Mouse (Mus musculus): ENCODE data around the gene Fubp3.
A peak's percentile ranks its signal among the peaks of the same experiment; 100 is the strongest.

The Fubp3 gene

GRCm38 (mm10) chr2:31633531-31633930, 61.1 kb downstream of the Fubp3 start:
- DNase-seq (ENCODE audit: low spot score): no peak

DNA sequence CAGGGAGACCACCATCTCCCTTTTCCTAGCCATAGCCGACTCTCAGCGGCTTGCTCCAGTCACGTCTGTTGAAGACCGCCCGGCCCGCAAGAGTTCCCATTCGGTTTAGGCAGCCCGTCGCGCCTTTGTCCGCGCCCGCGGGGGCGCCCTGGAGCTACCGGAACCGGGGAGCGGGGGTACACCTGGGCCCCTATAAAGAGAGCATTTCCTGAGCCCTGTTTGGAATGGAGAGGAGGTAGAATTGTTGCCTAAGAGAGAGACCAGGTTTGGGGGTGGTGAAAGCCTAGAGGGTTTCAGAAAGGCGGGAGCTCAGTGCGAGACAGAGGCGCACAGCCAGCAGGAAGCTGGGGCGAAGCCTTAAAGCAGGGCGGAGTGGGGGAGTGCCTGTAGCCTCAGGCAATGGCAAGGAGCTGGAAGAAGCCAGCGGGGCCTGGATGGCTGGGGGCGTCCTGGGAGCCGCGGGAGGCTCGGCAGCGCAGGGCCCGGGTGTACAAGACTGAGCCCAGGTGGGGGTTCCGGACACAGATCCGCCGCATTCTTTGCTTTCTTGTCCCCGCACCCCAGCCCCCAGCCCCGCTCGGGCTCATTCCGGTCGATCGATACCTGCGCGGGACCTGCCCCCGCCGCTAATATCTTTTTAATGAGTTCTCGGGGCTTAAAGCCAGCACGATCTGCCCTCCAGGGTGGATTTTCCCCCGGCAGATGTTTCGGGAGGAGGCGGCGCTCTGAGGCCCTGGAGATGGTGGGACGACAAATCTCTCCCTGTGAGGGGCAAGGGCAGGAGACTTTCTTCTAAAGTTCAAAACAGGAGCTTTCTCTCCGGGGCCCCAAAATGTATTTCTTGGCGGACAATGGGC, 63.1 kb downstream of the Fubp3 start:
- no peak for DNase-seq (ENCODE audit: low spot score)

GRCm38 (mm10) chr2:31636138-31636741, 63.8 kb downstream of the Fubp3 start:
- no peak for DNase-seq (ENCODE audit: low spot score)

- no peak for DNase-seq (ENCODE audit: low spot score)
Observed at GRCm38 (mm10) chr2:31636742-31637141, 64.3 kb downstream of the Fubp3 start.

GRCm38 (mm10) chr2:31637311-31637710, 64.9 kb downstream of the Fubp3 start:
- DNase-seq (ENCODE audit: low spot score): no peak

GRCm38 (mm10) chr2:31637807-31638206, 65.4 kb downstream of the Fubp3 start:
- DNase-seq (ENCODE audit: low spot score): no peak

DNA sequence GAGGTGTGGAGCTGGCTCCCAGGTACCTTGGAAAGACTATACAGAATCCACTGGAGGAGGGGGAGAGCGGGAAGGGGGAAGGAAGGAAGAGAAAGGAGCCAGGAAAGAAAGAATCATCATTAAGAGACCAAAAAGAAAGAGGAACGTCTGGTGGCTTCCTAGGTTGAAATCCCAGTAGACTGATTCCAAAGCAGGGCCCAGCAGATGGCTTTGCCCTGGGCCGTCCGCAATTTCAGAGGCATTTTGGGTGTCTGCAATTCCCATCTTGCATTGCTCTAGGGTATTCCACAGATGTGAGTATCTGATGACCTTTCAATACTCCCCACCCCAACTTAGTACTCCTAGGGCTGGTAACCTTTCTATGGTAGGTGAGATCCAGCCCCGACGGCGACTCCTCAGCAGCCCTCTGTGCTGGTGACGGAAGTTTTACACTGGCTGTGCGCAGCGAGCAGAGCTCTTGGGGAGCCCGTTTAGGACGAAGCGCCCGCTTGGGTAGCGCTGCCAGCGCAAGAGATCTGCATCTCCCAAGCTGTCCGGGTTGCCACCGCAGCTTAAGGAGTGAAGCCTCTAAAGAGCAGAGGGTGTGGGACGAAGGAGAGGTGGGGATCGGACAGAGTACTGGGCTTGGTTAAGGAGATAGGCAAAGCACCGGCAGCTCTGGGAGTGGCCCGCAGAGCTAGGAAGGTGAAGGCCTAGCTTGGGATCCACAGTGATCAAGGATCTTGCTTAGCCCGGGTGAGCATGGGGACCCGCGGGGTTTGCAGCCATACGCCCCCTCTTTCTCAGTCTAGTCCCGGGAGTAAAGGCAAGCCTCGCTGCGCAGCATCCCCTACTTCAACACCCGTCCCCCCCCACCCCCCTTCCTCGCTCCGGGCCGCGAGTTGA, 66.4 kb downstream of the Fubp3 start:
- DNase-seq (ENCODE audit: low spot score): no peak

DNA sequence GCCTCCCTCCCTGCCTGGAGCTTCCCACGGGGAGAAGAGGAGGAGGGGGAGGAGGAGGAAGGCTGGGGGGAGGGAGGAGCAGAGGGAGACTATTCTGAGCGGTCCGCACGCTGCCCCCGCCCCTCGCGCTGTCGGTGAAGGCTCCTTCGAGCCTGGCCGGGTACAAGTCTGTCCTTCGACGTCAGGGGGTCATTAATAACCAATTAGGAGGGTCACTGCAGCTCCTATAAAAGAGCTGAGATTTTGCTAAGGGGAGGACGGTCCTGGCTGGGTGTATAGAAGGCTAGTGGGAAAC, 67.0 kb downstream of the Fubp3 start:
- no peak for DNase-seq (ENCODE audit: low spot score)

DNA sequence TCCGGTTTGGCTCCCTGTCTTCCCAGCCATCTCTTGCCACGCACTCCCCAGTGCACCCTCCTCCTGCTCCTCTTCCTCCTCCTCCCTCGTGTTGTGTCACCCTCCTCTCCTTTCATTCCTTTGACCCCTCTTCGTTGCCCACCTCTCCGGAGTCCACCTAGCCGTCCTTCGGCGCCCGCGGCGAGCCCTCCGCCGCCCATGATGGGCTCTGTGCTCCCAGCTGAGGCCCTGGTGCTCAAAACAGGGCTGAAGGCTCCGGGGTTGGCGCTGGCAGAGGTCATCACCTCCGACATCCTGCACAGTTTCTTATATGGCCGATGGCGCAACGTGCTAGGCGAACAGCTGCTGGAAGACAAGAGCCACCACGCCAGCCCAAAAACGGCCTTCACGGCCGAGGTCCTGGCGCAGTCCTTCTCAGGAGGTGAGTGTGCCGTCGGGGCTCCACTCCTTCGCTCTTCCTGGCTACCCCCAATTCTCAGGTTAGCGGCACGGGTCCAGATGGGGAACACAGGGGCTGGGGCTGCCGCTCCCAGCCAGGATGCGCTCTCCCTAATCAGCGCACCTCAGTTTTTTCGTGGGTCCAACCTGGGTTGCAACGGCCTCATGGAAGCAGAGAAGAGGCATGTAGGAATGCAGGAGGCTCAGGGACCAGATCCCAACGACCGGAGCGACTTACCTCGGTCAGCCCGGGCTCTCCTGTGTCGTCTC, 67.6 kb downstream of the Fubp3 start, which contains the start of gene Prdm12:
Gene Prdm12, plus strand, starts transcription at position 137 of the 708 bp plus-strand sequence.
- DNase-seq (ENCODE audit: low spot score): no peak

- no peak for DNase-seq (ENCODE audit: low spot score)
Observed at GRCm38 (mm10) chr2:31640609-31641507, 68.4 kb downstream of the Fubp3 start.

- no peak for DNase-seq (ENCODE audit: low spot score)
Observed at GRCm38 (mm10) chr2:31641508-31641830, 69.0 kb downstream of the Fubp3 start.

DNA sequence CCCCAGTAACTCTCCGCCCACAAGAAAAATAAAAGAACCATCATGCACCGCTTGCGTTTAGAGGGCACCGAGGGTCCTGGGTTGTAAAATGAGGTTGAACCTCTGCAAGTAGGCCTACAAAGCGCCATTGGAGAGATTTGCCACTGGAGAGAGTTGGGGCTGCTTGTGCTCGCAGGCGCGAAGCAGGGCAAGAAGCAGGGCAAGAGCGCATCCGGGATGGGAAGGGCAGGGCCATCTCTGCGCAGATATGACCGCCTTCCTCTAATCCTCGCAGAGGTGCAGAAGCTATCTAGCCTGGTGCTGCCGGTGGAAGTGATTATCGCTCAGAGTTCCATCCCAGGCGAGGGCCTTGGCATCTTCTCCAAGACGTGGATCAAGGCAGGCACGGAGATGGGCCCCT, 69.5 kb downstream of the Fubp3 start:
- no peak for DNase-seq (ENCODE audit: low spot score)

DNA sequence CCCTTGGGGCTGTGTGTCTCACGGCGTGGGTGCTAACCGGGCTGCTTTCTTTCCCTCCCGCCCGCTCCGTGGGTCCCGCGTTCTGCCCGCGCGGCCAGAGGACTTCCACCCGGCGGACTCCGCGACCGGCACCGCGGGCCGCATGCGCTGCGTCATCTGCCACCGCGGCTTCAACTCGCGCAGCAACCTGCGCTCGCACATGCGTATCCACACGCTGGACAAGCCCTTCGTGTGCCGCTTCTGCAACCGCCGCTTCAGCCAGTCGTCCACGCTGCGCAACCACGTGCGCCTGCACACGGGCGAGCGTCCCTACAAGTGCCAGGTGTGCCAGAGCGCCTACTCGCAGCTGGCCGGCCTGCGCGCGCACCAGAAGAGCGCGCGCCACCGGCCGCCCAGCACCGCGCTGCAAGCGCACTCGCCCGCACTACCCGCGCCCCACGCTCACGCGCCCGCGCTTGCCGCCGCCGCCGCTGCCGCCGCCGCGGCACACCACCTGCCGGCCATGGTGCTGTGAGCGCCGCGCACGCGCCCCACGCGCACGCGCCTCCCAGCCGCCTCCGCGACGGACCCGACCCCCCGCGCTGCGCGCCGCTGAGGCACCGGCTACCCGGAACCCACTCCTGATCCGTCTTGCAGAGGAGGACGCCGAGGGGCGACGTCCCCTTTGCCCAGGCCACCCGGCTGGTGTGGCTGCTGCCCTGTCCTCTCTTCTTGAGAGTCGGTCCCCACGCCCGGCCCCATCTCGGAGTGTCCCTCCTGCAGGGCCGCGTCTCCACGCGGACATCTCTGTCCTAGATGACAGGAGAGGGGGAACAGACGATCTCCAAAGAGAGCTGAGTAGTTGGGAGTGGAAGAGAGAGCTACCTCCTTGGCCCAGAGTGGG, 81.8 kb downstream of the Fubp3 start:
- DNase-seq (ENCODE audit: low spot score): peak; percentile 63

- DNase-seq (ENCODE audit: low spot score): peak; percentile 31
Observed at GRCm38 (mm10) chr2:31654854-31655559, 82.6 kb downstream of the Fubp3 start.

DNA sequence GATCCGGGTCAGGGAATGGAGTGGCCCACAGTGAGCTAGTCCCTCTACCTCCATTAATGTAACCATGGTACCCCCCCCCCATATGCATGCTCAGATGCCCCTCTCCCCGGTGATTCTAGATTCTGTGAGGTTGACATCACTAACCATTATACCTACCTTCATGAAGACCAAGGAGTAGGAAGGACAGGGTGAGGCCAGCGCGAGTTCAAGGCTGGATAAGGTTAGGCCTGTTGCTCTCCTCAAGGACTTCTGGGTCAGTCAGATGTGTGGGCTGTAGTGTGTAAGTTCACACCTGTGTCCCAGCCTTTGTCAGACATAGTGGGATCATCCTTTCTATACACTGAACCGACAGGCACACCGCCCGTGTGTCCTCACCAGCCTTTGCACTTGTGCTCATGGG, 83.9 kb downstream of the Fubp3 start:
- DNase-seq (ENCODE audit: low spot score): no peak

DNA sequence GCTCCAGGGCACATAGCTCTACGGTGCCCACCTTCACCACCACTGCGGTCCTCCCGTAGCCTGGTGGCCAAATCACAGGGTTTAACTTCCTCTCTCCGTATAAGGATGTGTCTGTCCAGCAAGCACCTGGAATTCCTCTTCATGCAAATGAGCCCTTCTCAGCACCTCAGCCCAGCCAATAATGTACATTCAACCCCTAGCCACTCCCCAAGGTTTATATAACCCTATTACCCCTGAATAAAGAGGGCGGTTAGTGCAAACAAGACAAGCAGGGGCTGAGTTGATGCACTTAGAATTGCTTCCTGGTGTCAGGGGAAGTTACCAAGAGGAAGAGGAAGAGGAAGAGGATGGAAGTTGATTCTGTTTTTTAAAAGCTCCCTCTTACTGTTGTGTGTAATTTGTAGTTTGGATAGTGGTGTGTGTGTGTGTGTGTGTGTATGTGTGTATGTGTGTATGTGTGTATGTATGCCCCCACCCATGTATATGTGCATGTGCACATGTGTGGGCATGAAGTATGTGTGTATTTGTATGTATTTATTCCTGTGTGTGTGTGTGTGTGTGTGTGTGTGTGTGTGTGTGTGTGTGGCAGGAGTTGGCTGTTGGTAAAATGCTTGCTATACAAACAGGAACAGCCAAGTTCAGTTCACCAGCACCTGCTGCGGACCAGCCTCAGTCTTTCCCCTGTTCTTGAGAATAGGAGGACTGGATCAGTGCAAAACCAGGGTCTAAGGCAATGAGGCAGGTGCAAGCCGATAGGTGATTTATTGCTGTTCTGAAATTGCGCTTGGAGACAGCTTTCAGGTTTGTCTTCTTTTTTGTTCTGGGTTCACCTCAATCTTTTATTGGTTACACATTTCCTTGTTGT, 90.7 kb downstream of the Fubp3 start:
- DNase-seq (ENCODE audit: low spot score): no peak

DNA sequence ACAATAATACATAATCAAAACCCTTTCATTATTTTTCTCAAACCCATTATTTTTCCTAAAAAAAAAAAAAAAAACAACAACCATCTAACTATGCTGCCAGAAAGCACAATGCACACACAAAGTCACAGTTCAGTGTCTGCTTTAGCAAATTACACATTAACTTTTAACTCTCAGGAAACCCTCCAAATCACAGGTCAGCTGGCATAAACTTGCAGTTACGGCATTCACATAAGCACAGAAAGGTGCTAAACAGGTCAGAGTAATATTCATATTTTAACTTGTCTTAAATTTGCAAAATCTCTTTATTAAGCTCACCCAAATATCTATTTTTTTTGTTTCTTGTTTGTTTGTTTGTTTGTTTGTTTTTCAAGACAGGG, 91.3 kb downstream of the Fubp3 start:
- no peak for DNase-seq (ENCODE audit: low spot score)
